Mouse (Mus musculus): Measurements from ENCODE around the gene Slc2a10.

- TF ChIP-seq EP300 (IDR thresholded peaks at IDR 0.05) (no peak), CTCF (IDR thresholded peaks at IDR 0.05) (peak; percentile 97)
These were observed 16.6 kb upstream of the Slc2a10 start for GRCm38 (mm10) chr2:165486881-165487535.

All from lung, postnatal 0 days (tissue).